Mouse (Mus musculus) common myeloid progenitor, adult 5-6 weeks (primary cell): ENCODE measurements at regions not wholly inside any gene's neighbourhood (a gene's known extent, or its start where the extent isn't known, plus 50 kb on each side); places are given as distances from the start of the nearest gene placed in this dataset.

Source experiments
- ATAC-seq: replicated peaks from 2 replicates; pipeline ENCODE4 v1.8.0; 2016; ENCODE audit warnings: low read depth, mild to moderate bottlenecking, moderate TSS enrichment, inconsistent platforms; ENCODE audit not compliant: poor library complexity, severe bottlenecking

DNA sequence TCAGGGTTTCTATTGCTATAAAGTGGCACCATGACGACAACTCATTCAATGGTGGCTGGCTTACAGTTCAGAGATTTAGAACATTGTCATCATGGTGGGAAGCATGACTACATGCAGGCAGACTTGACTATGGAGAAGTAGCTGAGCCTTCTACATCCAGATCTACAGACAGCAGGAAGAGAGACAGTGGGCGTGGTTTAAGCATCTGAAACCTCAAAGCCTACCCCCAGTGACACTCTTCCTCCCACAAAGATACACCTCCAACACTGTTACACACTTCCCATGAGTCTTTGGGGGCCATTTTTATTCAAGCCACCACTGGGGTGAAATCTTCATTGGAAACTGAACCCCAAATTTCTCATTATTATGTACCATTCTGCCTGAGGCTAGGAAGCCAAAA lies 191.0 kb downstream of the Sox4 start:
- ATAC-seq = peak; percentile 79

- ATAC-seq = no peak
Measured at GRCm38 (mm10) chr13:28759026-28759425, 194.5 kb downstream of the Sox4 start.

- peak; percentile 72 for ATAC-seq
Measured at GRCm38 (mm10) chr13:28757846-28758522, 195.5 kb downstream of the Sox4 start.

DNA sequence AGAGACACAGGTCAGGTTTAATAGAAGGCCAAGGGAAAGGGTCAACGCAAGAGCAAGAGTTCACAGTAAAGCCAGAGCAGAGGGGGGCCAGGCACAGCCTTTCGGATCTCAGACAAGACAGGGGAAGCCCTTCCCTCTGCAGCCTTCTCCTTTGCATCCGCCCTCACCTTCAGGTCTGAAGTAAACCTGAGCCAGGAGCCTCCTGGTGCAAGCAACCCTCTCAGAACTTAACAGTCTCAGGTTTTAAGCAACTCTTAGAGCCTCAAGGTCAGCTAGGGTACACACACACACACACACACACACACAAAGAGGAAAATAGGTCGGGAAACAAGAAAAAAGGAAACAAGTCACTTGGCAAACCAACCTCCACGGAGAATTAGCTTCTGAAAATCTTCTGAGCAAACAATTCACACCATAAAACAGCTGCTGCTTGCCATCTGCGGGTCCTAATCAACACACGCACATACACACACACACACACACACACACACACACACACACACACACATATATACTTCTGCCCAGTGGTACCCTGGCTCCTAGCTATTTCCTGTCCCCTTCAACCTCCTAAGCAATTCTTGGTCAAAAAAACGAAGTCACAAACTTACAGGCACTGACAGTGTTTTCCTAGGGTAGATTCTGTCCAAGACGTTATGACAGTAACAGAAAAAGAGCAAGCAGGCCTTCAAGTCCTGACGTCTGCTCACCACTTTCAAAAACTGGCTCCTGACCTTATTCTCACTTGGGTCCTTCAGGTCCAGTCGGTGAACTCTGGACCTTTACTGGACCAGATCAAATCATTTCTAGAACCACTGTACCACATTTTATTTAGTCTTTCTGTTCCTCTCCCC lies 196.4 kb downstream of the Sox4 start:
- ATAC-seq = peak; percentile 9; the same call in 1 of the 2 replicates

DNA sequence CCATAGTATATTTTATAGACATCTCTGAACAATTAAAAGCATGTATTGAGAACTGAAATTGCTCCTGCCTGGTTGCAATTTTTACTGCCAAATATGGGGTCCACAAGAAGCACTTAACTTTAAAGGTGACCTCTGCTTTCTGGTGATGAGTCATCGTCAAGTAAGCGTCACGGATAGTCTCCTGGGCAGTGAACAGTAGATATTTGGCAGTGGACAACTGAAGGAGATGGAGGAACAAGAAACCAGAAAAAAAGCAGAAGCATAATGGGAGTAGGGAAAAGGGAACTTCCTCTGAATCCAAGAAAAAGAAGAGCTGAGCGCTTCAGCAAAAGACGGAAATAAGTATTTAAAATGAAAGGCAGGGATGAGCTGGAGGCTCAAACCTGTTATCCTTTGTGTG lies 199.3 kb downstream of the Sox4 start:
- ATAC-seq = peak; percentile 23; the same call in 1 of the 2 replicates

- ATAC-seq = 0 out of 2 replicates have a peak, but pooled peaks have one; percentile 16
Measured at GRCm38 (mm10) chr13:28750949-28751692, 202.4 kb downstream of the Sox4 start.

GRCm38 (mm10) chr13:28740158-28740670 lies 213.3 kb downstream of the Sox4 start:
- ATAC-seq = no peak

- ATAC-seq = 0 out of 2 replicates have a peak, but pooled peaks have one; percentile 19
Measured at GRCm38 (mm10) chr13:28738160-28739100, 215.1 kb downstream of the Sox4 start.

GRCm38 (mm10) chr13:28732475-28732874 lies 221.0 kb downstream of the Sox4 start:
- ATAC-seq = no peak

- no peak for ATAC-seq
Measured at GRCm38 (mm10) chr13:28732036-28732435, 221.5 kb downstream of the Sox4 start.

- no peak for ATAC-seq
Measured at GRCm38 (mm10) chr13:28730059-28730580, 223.4 kb downstream of the Sox4 start.

DNA sequence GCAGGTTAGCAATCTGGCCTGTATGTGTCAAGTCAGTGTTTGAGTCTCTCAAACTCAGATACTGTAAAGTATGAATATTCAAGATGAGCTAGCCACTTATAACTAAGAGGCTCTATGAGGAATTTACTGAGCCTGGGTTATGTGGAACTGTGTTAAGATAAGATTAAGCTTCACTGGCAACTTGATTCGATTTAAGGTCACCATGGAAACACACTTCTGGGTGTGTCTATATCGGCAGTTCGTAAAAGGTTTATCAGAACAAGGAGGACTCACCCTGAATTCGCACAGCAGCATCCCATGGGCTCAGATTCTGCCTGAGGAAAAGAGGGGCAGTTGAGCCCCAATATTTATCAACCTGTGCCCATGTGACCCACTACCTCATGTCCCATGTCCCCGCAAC lies 224.7 kb downstream of the Sox4 start:
- ATAC-seq = peak; percentile 45; the same call in 1 of the 2 replicates

- ATAC-seq = peak; percentile 60
Measured at GRCm38 (mm10) chr13:28724300-28724699, 229.2 kb downstream of the Sox4 start.

GRCm38 (mm10) chr13:28722074-28722473 lies 231.4 kb downstream of the Sox4 start:
- no peak for ATAC-seq

DNA sequence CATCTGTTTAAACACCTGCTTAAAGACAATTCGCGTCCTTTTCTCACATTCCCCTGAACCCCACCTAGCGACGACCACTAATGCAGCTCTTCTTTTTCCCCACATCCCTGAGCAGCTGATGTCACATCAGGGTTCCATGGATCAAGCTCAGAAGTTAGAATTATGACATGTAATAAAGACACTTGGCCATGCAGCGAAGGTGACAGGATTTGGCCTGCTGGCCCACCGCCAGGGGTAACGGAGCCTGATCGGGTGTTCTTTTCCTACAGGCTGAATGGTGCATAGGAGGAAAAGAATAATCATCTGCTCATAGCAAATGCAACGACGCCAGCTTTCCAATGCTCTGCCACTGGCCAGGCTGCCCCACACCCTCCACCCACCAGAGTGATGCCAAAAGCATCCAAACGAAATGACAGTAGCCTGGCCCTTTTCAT lies 231.9 kb downstream of the Sox4 start:
- ATAC-seq = no peak

GRCm38 (mm10) chr13:28720639-28721239 lies 232.8 kb downstream of the Sox4 start:
- no peak for ATAC-seq

DNA sequence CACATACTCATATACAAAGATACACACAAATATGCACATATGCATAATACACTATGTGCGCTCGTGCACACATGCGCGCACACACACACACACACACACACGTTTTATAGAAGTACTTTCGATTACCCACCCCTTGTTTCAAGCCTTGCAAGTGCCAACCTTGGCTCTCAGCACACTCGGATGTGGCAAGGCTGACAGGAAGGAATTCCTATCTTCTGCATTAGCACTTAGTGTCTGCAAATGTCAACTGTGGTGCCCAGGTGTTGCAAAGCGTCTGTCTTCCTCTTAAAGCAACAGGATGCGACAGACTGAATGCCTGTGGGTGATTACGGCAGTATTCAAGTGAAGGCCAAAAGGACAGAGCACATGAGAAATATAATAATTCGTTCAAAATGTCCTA lies 233.3 kb downstream of the Sox4 start:
- peak; percentile 33 for ATAC-seq

DNA sequence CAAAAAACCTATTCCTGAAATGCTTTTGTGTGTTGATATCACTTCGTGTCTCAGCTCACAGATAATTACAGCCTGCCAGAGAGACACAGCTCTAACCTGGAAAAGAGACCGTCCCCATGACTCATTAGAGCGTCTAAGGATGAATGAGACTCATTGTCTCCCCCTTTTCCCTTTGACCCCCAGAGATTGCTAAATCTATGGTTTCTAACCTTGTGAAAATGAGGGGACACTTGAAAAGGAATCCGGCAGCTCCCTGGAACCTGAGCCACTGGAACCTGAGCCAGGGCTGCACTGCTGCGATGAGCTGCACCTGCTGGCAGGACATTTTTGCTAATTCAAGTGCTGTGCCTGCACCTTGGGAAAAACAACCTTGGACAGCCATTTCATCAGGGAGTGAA lies 234.6 kb downstream of the Sox4 start:
- no peak for ATAC-seq
